Mouse (Mus musculus): ENCODE data around the gene Fez2. TPM values are rescaled to one million over a fixed set of nuclear protein-coding genes. Genes with fewer than 3 reads are reported as not detected.
A peak's percentile ranks its signal among the peaks of the same experiment; 100 is the strongest.

The Fez2 gene
- polyA plus RNA-seq, 1 experiment from 2014 or later = 43.2 TPM

DNA sequence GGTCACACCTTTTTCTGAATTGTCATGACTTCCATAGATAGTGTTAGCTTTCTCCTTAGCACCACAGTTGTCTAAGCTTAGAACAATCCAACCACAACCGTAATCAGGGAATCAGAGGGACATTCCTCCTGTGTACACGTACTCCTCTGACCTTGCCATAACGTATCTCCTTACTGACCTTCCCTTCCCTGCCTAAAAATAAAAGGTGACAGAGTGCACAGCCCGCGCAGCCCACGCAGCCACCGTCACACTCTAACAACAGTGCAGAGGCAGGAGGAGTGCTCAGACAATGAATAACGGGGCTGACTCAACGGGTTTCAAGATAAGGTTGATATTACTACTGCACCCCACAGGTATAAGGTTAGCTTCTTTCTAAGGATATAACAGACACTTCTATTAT is 14.1 kb downstream of the Fez2 start:
- Histone ChIP-seq H3K9me3 (ENCODE audit: control insufficient read depth, low read length) (no peaks in the 10 kb centered on the region), H3K27me3 (replicated peaks; ENCODE audit: control insufficient read depth, insufficient read depth, low read length) (no peaks in the 10 kb centered on the region), H3K9ac (ENCODE audit: low read depth, low read length) (no peak overlapping the region), H3K4me2 (ENCODE audit: low read depth, low read length) (no peak overlapping the region), H3K4me3 (ENCODE audit: low read depth, low read length) (no peak overlapping the region), H3K27ac (replicated peaks; ENCODE audit: low read depth, low read length) (no peak overlapping the region), H3K36me3 (ENCODE audit: control insufficient read depth, insufficient read depth, low read length) (peaks cover 26% of the 10 kb centered on the region), H3K4me1 (ENCODE audit: control insufficient read depth, insufficient read depth, low read length) (no peaks in the 10 kb centered on the region)
- no peak for ATAC-seq (ENCODE audit: low read depth)
- WGBS = 87% methylated on average over 9 of the region's 9 CpGs
- DNase-seq (ENCODE audit: low spot score) = no peak

DNA sequence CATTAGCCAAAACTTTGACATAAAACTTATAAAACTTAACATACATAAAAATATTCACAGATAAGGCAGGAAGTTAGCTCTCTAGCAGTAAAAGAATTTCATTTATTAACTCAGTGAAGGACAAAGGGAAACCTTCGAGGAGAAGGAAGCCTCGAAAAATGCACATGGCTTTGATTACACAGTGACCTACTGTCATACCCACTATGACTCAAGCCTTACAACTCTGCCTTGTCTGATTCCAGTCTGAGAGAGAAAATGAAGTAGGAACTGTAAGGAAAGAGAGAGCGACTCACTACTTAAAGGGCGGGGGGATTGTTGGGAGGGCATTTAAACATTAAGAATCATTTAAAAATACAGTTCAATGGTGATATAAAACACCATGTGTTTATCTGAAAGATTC is 14.7 kb downstream of the Fez2 start:
- DNase-seq (ENCODE audit: low spot score) (no peak), ATAC-seq (ENCODE audit: low read depth) (no peak)
- WGBS = 53% methylated on average over 4 of the region's 4 CpGs
- no peaks in the 10 kb centered on the region for H3K27me3 ChIP-seq (replicated peaks; ENCODE audit: control insufficient read depth, insufficient read depth, low read length)
- no peak overlapping the region for H3K4me2 ChIP-seq (ENCODE audit: low read depth, low read length)
- H3K4me3 ChIP-seq (ENCODE audit: low read depth, low read length) = no peak overlapping the region
- peaks cover 24% of the 10 kb centered on the region for H3K36me3 ChIP-seq (ENCODE audit: control insufficient read depth, insufficient read depth, low read length)
- H3K27ac ChIP-seq (replicated peaks; ENCODE audit: low read depth, low read length) = no peak overlapping the region
- H3K4me1 ChIP-seq (ENCODE audit: control insufficient read depth, insufficient read depth, low read length) = no peaks in the 10 kb centered on the region
- H3K9me3 ChIP-seq (ENCODE audit: control insufficient read depth, low read length) = no peaks in the 10 kb centered on the region
- H3K9ac ChIP-seq (ENCODE audit: low read depth, low read length) = no peak overlapping the region

DNA sequence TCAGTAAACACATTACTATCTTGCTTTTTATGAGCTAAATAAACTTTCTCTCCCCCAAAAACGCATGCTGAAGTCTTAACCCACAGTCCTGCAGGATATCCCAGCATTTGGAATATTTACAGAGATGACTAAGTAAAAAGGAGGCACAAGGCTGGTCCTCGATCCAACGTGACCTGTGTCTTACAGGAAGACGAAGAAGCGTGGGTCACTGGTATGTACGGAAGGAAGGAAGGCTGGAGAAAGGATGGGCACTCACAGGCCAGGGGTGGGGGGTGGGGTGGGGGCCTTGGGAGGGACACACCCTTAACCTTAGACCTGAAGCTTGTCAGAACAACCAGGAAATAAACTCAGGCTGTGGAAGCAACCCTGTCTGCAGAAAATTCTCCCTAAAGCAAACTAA is 15.8 kb downstream of the Fez2 start:
- Histone ChIP-seq H3K36me3 (ENCODE audit: control insufficient read depth, insufficient read depth, low read length) (peaks cover 23% of the 10 kb centered on the region), H3K27me3 (replicated peaks; ENCODE audit: control insufficient read depth, insufficient read depth, low read length) (no peaks in the 10 kb centered on the region), H3K9me3 (ENCODE audit: control insufficient read depth, low read length) (no peaks in the 10 kb centered on the region), H3K4me1 (ENCODE audit: control insufficient read depth, insufficient read depth, low read length) (no peaks in the 10 kb centered on the region), H3K4me3 (ENCODE audit: low read depth, low read length) (no peak overlapping the region), H3K9ac (ENCODE audit: low read depth, low read length) (no peak overlapping the region), H3K27ac (replicated peaks; ENCODE audit: low read depth, low read length) (no peak overlapping the region), H3K4me2 (ENCODE audit: low read depth, low read length) (no peak overlapping the region)
- 79% methylated on average over 6 of the region's 6 CpGs for WGBS
- DNase-seq (ENCODE audit: low spot score) (no peak), ATAC-seq (ENCODE audit: low read depth) (no peak)

DNA sequence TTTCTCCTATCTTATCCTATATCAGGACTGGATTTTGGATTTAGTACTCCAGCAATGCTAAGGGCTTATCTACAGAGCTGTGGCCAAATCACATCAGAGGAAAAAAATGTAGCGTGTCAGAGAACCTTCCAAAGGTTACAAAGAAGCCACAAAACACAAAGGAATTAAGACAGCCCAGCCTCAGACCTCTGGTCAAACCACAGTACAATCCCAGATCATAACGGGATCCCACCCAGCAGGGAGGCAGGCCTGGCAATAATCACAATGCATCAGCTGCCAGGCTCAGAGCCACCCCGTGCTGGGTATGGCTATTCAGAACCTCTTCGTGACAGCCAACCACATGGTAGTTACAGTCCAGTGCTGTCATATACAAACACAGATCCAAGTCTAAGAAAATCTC is 16.2 kb downstream of the Fez2 start:
- Histone ChIP-seq H3K9me3 (ENCODE audit: control insufficient read depth, low read length) (no peaks in the 10 kb centered on the region), H3K36me3 (ENCODE audit: control insufficient read depth, insufficient read depth, low read length) (peaks cover 23% of the 10 kb centered on the region), H3K27me3 (replicated peaks; ENCODE audit: control insufficient read depth, insufficient read depth, low read length) (no peaks in the 10 kb centered on the region), H3K27ac (replicated peaks; ENCODE audit: low read depth, low read length) (no peak overlapping the region), H3K4me2 (ENCODE audit: low read depth, low read length) (no peak overlapping the region), H3K4me1 (ENCODE audit: control insufficient read depth, insufficient read depth, low read length) (no peaks in the 10 kb centered on the region), H3K4me3 (ENCODE audit: low read depth, low read length) (no peak overlapping the region), H3K9ac (ENCODE audit: low read depth, low read length) (no peak overlapping the region)
- WGBS = 49% methylated on average over 4 of the region's 4 CpGs
- ATAC-seq (ENCODE audit: low read depth) (peak; percentile 55; the same call in 1 of the 2 replicates), DNase-seq (ENCODE audit: low spot score) (peak; percentile 8)

DNA sequence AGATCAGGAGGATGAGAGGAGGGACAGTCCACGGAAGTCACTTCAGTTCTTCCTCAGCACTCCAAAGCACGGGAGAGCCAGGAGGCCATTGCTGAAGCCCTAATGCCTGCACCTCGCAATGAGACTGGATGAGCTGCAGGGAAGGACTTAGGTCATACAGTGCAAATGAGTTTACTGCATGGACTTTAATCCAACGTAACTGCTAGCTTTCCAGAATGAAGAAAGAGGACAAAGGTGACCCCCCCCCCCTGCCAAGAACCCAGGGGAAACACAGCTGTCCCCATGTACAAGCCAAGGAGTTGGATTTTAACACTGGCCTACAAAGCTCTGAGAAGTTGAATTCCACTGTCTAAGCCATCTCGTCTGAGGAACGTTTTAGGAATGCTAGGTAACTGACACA is 16.6 kb downstream of the Fez2 start:
- DNase-seq (ENCODE audit: low spot score) (no peak), ATAC-seq (ENCODE audit: low read depth) (no peak)
- Histone ChIP-seq H3K9me3 (ENCODE audit: control insufficient read depth, low read length) (no peaks in the 10 kb centered on the region), H3K27me3 (replicated peaks; ENCODE audit: control insufficient read depth, insufficient read depth, low read length) (no peaks in the 10 kb centered on the region), H3K4me2 (ENCODE audit: low read depth, low read length) (no peak overlapping the region), H3K9ac (ENCODE audit: low read depth, low read length) (no peak overlapping the region), H3K36me3 (ENCODE audit: control insufficient read depth, insufficient read depth, low read length) (peaks cover 23% of the 10 kb centered on the region), H3K4me1 (ENCODE audit: control insufficient read depth, insufficient read depth, low read length) (no peaks in the 10 kb centered on the region), H3K27ac (replicated peaks; ENCODE audit: low read depth, low read length) (no peak overlapping the region), H3K4me3 (ENCODE audit: low read depth, low read length) (no peak overlapping the region)
- 68% methylated on average over 6 of the region's 6 CpGs for WGBS

DNA sequence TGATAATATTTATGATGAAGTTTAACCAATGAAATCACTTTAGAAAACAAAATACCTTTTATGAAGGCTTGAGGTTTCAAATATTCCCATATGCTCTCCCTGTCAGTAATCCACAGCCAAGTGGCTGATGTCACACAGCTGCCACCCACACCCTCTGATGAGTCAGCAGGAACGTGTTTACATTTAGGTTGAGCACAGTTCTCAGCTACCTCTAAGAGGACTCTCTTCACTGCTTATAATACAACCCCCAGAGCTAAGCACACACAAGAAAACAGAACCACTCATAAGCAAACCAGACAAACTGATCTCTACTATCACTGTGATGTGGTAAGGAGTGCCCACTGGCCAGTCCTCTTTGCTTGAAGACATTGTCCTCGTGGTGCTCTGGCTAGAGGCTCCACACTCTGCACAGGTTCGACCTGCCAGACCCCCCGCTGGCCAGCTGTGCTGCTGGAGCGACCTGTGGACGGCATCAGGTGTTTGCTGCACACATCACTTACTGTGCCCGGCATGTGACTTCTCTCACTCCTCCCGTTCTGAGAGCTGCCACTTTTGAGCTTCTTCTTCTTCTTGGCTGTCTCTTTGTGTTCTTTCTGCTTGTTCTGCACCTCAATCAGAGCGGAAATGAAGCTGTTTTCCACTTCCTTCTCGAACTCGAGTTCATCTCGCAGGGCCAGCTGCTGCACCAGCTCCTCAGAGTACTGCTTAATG is 17.7 kb downstream of the Fez2 start:
- Histone ChIP-seq H3K9ac (ENCODE audit: low read depth, low read length) (no peak overlapping the region; the same call in 1 of the 2 replicates), H3K9me3 (ENCODE audit: control insufficient read depth, low read length) (no peaks in the 10 kb centered on the region), H3K4me2 (ENCODE audit: low read depth, low read length) (no peak overlapping the region), H3K4me3 (ENCODE audit: low read depth, low read length) (no peak overlapping the region), H3K4me1 (ENCODE audit: control insufficient read depth, insufficient read depth, low read length) (no peaks in the 10 kb centered on the region), H3K27me3 (replicated peaks; ENCODE audit: control insufficient read depth, insufficient read depth, low read length) (no peaks in the 10 kb centered on the region), H3K36me3 (ENCODE audit: control insufficient read depth, insufficient read depth, low read length) (peaks cover 26% of the 10 kb centered on the region), H3K27ac (replicated peaks; ENCODE audit: low read depth, low read length) (no peak overlapping the region)
- ATAC-seq (ENCODE audit: low read depth) (peak; percentile 63; the same call in 1 of the 2 replicates), DNase-seq (ENCODE audit: low spot score) (peak; percentile 43)
- WGBS = 75% methylated on average over 12 of the region's 12 CpGs

DNA sequence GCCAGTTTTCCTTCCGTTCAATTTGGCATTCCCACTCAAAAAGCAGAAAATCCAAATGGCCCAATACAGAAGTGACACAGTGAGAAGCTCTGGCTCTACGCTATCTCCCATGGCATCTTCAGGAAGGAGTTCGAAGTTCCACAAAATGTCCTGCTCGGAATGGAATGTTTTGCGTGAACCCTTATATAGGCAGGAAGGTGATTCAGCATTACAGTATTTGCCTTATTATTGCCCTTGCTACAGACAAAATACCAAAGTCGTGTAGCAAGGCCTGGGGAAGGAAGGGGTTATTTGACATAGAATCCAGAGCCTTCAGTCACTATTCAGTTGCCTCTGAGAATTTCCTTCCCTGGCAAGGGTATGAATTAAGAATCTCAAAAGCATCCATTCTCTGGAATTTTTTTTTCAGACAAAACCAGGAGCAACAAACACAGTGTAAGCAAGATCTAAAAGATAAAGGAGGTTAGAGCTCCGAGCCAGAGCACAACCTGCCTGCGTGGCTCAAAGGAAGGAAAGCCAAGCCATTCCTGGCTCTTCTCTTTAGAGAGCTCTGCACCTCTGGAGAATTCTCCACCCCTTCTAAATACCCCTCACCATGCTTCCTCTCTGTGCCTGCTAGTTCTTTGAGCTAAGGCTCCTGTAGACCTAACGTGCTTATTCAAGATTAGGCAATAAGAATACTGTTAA is 25.4 kb downstream of the Fez2 start:
- H3K4me3 ChIP-seq (ENCODE audit: low read depth, low read length) = no peak overlapping the region
- no peak for ATAC-seq (ENCODE audit: low read depth)
- no peaks in the 10 kb centered on the region for H3K4me1 ChIP-seq (ENCODE audit: control insufficient read depth, insufficient read depth, low read length)
- H3K36me3 ChIP-seq (ENCODE audit: control insufficient read depth, insufficient read depth, low read length) = peaks cover 14% of the 10 kb centered on the region; the same call in 1 of the 2 replicates
- H3K9me3 ChIP-seq (ENCODE audit: control insufficient read depth, low read length) = no peaks in the 10 kb centered on the region
- no peak for DNase-seq (ENCODE audit: low spot score)
- no peak overlapping the region for H3K9ac ChIP-seq (ENCODE audit: low read depth, low read length)
- no peak overlapping the region for H3K4me2 ChIP-seq (ENCODE audit: low read depth, low read length)
- WGBS = 71% methylated on average over 9 of the region's 9 CpGs
- H3K27me3 ChIP-seq (replicated peaks; ENCODE audit: control insufficient read depth, insufficient read depth, low read length) = no peaks in the 10 kb centered on the region
- H3K27ac ChIP-seq (replicated peaks; ENCODE audit: low read depth, low read length) = no peak overlapping the region

DNA sequence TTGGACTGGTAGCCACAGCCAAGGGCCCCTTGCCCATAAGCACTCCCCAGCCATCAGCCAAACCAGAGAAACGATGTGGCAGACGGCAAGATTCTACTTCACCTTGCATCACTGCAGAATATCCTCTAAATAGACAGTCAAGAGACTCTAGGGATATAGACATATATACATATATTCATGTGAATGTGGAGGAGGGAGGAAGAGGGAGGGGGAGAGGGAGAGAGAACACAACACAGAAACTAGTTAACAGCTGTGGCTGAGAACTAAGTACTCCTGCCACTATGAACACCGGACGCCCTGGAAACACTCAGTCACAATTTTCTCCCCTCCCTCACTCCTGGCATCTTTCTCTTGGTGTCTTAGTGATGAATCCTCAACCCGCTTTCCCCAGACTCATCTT is 28.4 kb downstream of the Fez2 start:
- DNase-seq (ENCODE audit: low spot score) = no peak
- Histone ChIP-seq H3K9ac (ENCODE audit: low read depth, low read length) (no peak overlapping the region), H3K27me3 (replicated peaks; ENCODE audit: control insufficient read depth, insufficient read depth, low read length) (no peaks in the 10 kb centered on the region), H3K27ac (replicated peaks; ENCODE audit: low read depth, low read length) (no peak overlapping the region), H3K4me1 (ENCODE audit: control insufficient read depth, insufficient read depth, low read length) (no peaks in the 10 kb centered on the region), H3K4me2 (ENCODE audit: low read depth, low read length) (no peak overlapping the region), H3K4me3 (ENCODE audit: low read depth, low read length) (no peak overlapping the region), H3K36me3 (ENCODE audit: control insufficient read depth, insufficient read depth, low read length) (0 out of 2 replicates have a peak, but pooled peaks cover 10% of the 10 kb centered on the region), H3K9me3 (ENCODE audit: control insufficient read depth, low read length) (no peaks in the 10 kb centered on the region)
- 99% methylated on average over 5 of the region's 5 CpGs for WGBS
- no peak for ATAC-seq (ENCODE audit: low read depth)

Data from embryonic facial prominence, embryonic 14.5 days (tissue).